8 mouse cellular contexts compared by ENCODE assay signal in the genomic region with DNA sequence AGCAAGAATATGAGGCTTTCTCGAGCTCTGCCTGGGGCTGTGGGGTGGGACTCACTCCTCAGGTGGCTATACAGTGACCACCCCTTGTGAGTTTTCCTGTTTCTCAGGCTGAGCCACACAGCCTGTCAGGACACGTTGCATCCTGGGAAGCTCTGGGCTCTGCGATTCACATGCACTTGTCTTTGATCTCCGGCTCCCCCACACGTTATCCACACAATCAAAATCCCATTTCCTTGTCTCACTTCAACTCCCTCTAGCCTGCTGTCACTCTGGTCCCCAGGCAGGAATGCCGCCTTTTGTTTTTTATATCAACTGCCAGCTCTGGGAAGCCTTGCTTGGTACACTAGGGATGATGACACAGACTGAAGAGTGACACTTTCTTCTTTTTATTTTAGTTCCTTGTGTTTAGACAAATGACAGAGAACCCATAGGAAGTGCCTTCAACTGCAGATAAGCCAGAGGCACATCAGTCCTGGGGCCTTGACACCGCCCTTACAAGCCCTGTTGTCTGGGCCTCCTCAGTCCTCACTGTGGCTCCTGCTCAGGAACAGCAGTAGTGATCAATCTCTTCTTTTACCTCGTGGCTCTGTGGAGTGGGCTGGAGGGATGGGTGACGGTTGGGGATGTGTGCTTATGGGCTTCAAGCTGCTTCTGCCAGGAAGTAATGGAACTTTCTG.
DNase-seq lines count a peak whose midpoint lies in the region; ATAC-seq lines count a peak whose summit lies in the region.

No protein-coding gene starts in this region.

- 0 out of 2 replicates have a peak, but pooled peaks have one; percentile 16 for ATAC-seq in heart, embryonic 11.5 days (replicated peaks; ENCODE audit: insufficient number of reproducible peaks, low FRiP score, low TSS enrichment)
- peak; percentile 50 for ATAC-seq in embryonic facial prominence, embryonic 14.5 days (ENCODE audit: low read depth)

- H3K4me1 ChIP-seq in heart, embryonic 11.5 days (ENCODE audit: control insufficient read depth, insufficient read depth, low read length): peaks cover 37% of the 10 kb centered on the region
- H3K4me1 ChIP-seq in embryonic facial prominence, embryonic 14.5 days (ENCODE audit: control insufficient read depth, insufficient read depth, low read length): peaks cover 5% of the 10 kb centered on the region

- H3K27ac ChIP-seq in heart, embryonic 11.5 days (ENCODE audit: low read depth, low read length): 0 out of 2 replicates have a peak overlapping the region, but pooled peaks have one; percentile 36
- peak overlapping the region; percentile 21; the same call in 1 of the 2 replicates for H3K27ac ChIP-seq in embryonic facial prominence, embryonic 14.5 days (replicated peaks; ENCODE audit: low read depth, low read length)

- no peaks in the 10 kb centered on the region for H3K36me3 ChIP-seq in heart, embryonic 11.5 days (ENCODE audit: control insufficient read depth, insufficient read depth, low read length)
- H3K36me3 ChIP-seq in embryonic facial prominence, embryonic 14.5 days (ENCODE audit: control insufficient read depth, insufficient read depth, low read length): no peaks in the 10 kb centered on the region

- no peak overlapping the region for H3K4me2 ChIP-seq in heart, embryonic 11.5 days
- H3K4me2 ChIP-seq in embryonic facial prominence, embryonic 14.5 days (ENCODE audit: low read depth, low read length): no peak overlapping the region

- 12% methylated on average over 9 of the region's 9 CpGs for WGBS in heart, embryonic 11.5 days (ENCODE audit: insufficient replicate concordance)
- 25% methylated on average over 9 of the region's 9 CpGs for WGBS in embryonic facial prominence, embryonic 14.5 days

- H3K4me3 ChIP-seq in heart, embryonic 11.5 days (ENCODE audit: low read depth, low read length): no peak overlapping the region
- H3K4me3 ChIP-seq in embryonic facial prominence, embryonic 14.5 days (ENCODE audit: low read depth, low read length): no peak overlapping the region

- H3K9me3 ChIP-seq in heart, embryonic 11.5 days (replicated peaks; ENCODE audit: control insufficient read depth, low read length): no peaks in the 10 kb centered on the region
- no peaks in the 10 kb centered on the region for H3K9me3 ChIP-seq in embryonic facial prominence, embryonic 14.5 days (ENCODE audit: control insufficient read depth, low read length)

- no peak overlapping the region for H3K9ac ChIP-seq in heart, embryonic 11.5 days (ENCODE audit: low read depth, low read length)
- H3K9ac ChIP-seq in embryonic facial prominence, embryonic 14.5 days (ENCODE audit: low read depth, low read length): no peak overlapping the region

- no peaks in the 10 kb centered on the region for H3K27me3 ChIP-seq in heart, embryonic 11.5 days (ENCODE audit: control insufficient read depth, insufficient read depth, low read length)
- H3K27me3 ChIP-seq in embryonic facial prominence, embryonic 14.5 days (replicated peaks; ENCODE audit: control insufficient read depth, insufficient read depth, low read length): no peaks in the 10 kb centered on the region

- DNase-seq in heart, adult 18-20 months: no peak
- peak; percentile 47 to 68 for DNase-seq in kidney, postnatal 4 days
- no peak for DNase-seq in kidney, adult 8-10 months
- peak; percentile 71 for DNase-seq in embryonic facial prominence, embryonic 14.5 days (ENCODE audit: low spot score)
- DNase-seq in mesoderm, embryonic 11.5 days (ENCODE audit: low read depth, low spot score): peak; percentile 30
- DNase-seq in urinary bladder, postnatal 10 days (ENCODE audit: low spot score): no peak
- no peak for DNase-seq in thymus, postnatal 14 days

Comparison
In these comparisons a context has a peak if more than half of its experiments do, and no peak if none do; other contexts are left out.
1. DNase-seq: peak in kidney, postnatal 4 days (2 of 2), embryonic facial prominence, embryonic 14.5 days (single experiment) and mesoderm, embryonic 11.5 days (single experiment); none in heart, adult 18-20 months (0 of 2), kidney, adult 8-10 months (0 of 2), urinary bladder, postnatal 10 days (single experiment) and thymus, postnatal 14 days (single experiment).